8 mouse cellular contexts compared by ENCODE assay signal in the genomic region with DNA sequence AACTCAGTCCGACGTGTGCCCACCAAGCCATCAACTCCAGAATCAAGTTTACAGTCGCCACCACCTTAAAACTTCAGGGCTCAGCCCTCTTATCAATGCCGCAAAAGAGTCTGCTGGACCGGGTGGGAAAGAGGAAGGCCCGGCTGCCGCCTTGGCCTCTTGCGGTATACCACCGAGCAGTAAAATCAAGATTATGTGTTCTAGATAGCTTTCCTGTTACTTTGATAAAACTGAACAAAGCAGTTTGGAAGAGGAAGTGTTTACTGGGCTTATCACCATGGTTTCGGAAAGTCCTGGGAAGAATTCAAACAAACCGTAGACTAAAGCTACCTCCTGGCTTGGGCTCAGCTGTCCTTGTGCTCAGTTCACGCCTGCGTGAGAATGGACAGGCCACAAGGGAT. TPM values are rescaled to one million over a fixed set of nuclear protein-coding genes. Genes with fewer than 3 reads are reported as not detected.
DNase-seq lines count a peak whose midpoint lies in the region; ATAC-seq and TF ChIP-seq lines count a peak whose summit lies in the region.

No protein-coding gene starts in this region.

- peaks cover 16% of the 10 kb centered on the region for H3K79me2 ChIP-seq in MEL (ENCODE audit: control insufficient read depth, insufficient read depth, low read length, poor library complexity)

- peak overlapping the region; percentile 64 for H3K4me3 ChIP-seq in heart, embryonic 11.5 days (ENCODE audit: low read depth, low read length)
- H3K4me3 ChIP-seq in MEL (ENCODE audit: control insufficient read depth in 1 of 2, insufficient read depth in 1 of 2, low read depth in 2 of 2, low read length in 2 of 2) = peak overlapping the region; percentile 67 to 72
- H3K4me3 ChIP-seq in forebrain, postnatal 0 days (ENCODE audit: low read depth, low read length) = peak overlapping the region; percentile 79
- peak overlapping the region; percentile 70 for H3K4me3 ChIP-seq in liver, embryonic 11.5 days (ENCODE audit: low read depth, low read length)
- peak overlapping the region; percentile 66 for H3K4me3 ChIP-seq in stomach, embryonic 15.5 days (replicated peaks)

- no peak for DNase-seq in heart, postnatal 10 days
- peak; percentile 87 for DNase-seq in MEL (ENCODE audit: low read depth, low spot score)
- DNase-seq in forebrain, postnatal 0 days = no peak
- DNase-seq in liver, embryonic 11.5 days (ENCODE audit: low spot score) = no peak
- no peak for DNase-seq in layer of hippocampus, adult 9-11 months
- DNase-seq in layer of hippocampus, adult 9-10 months (ENCODE audit: low spot score) = no peak

- H3K27me3 ChIP-seq in heart, embryonic 11.5 days (ENCODE audit: control insufficient read depth, insufficient read depth, low read length) = no peaks in the 10 kb centered on the region
- H3K27me3 ChIP-seq in MEL (ENCODE audit: control insufficient read depth in 1 of 2, insufficient read depth in 2 of 2, low read length in 2 of 2) = no peaks in the 10 kb centered on the region
- H3K27me3 ChIP-seq in forebrain, postnatal 0 days (ENCODE audit: insufficient read depth, low read length) = no peaks in the 10 kb centered on the region
- no peaks in the 10 kb centered on the region for H3K27me3 ChIP-seq in liver, embryonic 11.5 days (replicated peaks; ENCODE audit: control insufficient read depth, insufficient read depth, low read length)
- H3K27me3 ChIP-seq in stomach, embryonic 15.5 days (replicated peaks) = no peaks in the 10 kb centered on the region

- no peak for ATAC-seq in heart, embryonic 11.5 days (replicated peaks; ENCODE audit: insufficient number of reproducible peaks, low FRiP score, low TSS enrichment)
- ATAC-seq in forebrain, postnatal 0 days = no peak
- ATAC-seq in liver, embryonic 11.5 days (replicated peaks; ENCODE audit: low FRiP score) = no peak
- ATAC-seq in stomach, embryonic 15.5 days (ENCODE audit: insufficient read depth, low FRiP score, low read depth) = no peak

- peak; percentile 96 to 98 for TF ChIP-seq EP300 in MEL (IDR thresholded peaks at IDR 0.05; ENCODE audit: low read depth in 1 of 2, low read length in 2 of 2)

- peak overlapping the region; percentile 87 for H3K27ac ChIP-seq in heart, embryonic 11.5 days (ENCODE audit: low read depth, low read length)
- peak overlapping the region; percentile 97 for H3K27ac ChIP-seq in MEL (ENCODE audit: control insufficient read depth, low read depth, low read length)
- peak overlapping the region; percentile 77 for H3K27ac ChIP-seq in forebrain, postnatal 0 days (ENCODE audit: low read depth, low read length)
- H3K27ac ChIP-seq in liver, embryonic 11.5 days (ENCODE audit: low read depth, low read length) = peak overlapping the region; percentile 92
- peak overlapping the region; percentile 89 for H3K27ac ChIP-seq in stomach, embryonic 15.5 days

- H3K9ac ChIP-seq in heart, embryonic 11.5 days (ENCODE audit: low read depth, low read length) = peak overlapping the region; percentile 79
- H3K9ac ChIP-seq in MEL (ENCODE audit: control insufficient read depth, low read depth, low read length, poor library complexity, severe bottlenecking) = peak overlapping the region; percentile 66
- peak overlapping the region; percentile 54 for H3K9ac ChIP-seq in forebrain, postnatal 0 days
- peak overlapping the region; percentile 75 for H3K9ac ChIP-seq in liver, embryonic 11.5 days (ENCODE audit: low read depth, low read length)
- H3K9ac ChIP-seq in stomach, embryonic 15.5 days = peak overlapping the region; percentile 49

- no peak for TF ChIP-seq CTCF in MEL (IDR thresholded peaks at IDR 0.05 in 2 of 3, conservative IDR thresholded peaks at IDR 0.05 in 1 of 3; ENCODE audit: control insufficient read depth in 1 of 3, insufficient read depth in 1 of 3, low read depth in 2 of 3, low read length in 3 of 3, poor library complexity in 1 of 3, severe bottlenecking in 1 of 3)
- no peak for TF ChIP-seq CTCF in forebrain, postnatal 0 days (IDR thresholded peaks at IDR 0.05; ENCODE audit: low read depth)

- TF ChIP-seq POLR2A in MEL (IDR thresholded peaks at IDR 0.05; ENCODE audit: control insufficient read depth in 1 of 2, insufficient read depth in 1 of 2, low read depth in 1 of 2, low read length in 2 of 2, poor library complexity in 1 of 2) = peak; percentile 5 to 38; a peak in 1 of 4 replicates

- TF ChIP-seq RAD21 in MEL (IDR thresholded peaks at IDR 0.05; ENCODE audit: low read depth, low read length) = no peak

- intact Hi-C loops in heart, postnatal 10 days (cut with DNase I) = loop anchor here (10.0 kb wide), 1 partner anchor 842 kb away; no protein-coding TSS in a partner anchor

- 3% methylated on average over 13 of the region's 13 CpGs for WGBS in heart, embryonic 11.5 days (ENCODE audit: insufficient replicate concordance)
- WGBS in forebrain, postnatal 0 days = 2% methylated on average over 13 of the region's 13 CpGs
- under 1% methylated on average over 13 of the region's 13 CpGs for WGBS in liver, embryonic 11.5 days
- WGBS in stomach, embryonic 15.5 days = under 1% methylated on average over 13 of the region's 13 CpGs

- peaks cover 14% of the 10 kb centered on the region; the same call in 1 of the 2 replicates for H3K4me1 ChIP-seq in heart, embryonic 11.5 days (ENCODE audit: control insufficient read depth, insufficient read depth, low read length)
- peaks cover 4 to 20% of the 10 kb centered on the region in 2 experiments; a peak in 3 of 4 replicates for H3K4me1 ChIP-seq in MEL (ENCODE audit: control insufficient read depth in 1 of 2, insufficient read depth in 2 of 2, low read length in 2 of 2)
- H3K4me1 ChIP-seq in forebrain, postnatal 0 days (ENCODE audit: insufficient read depth) = peaks cover 7% of the 10 kb centered on the region
- H3K4me1 ChIP-seq in liver, embryonic 11.5 days (replicated peaks; ENCODE audit: control insufficient read depth, insufficient read depth, low read length) = peaks cover 18% of the 10 kb centered on the region; the same call in 1 of the 2 replicates
- peaks cover 17% of the 10 kb centered on the region for H3K4me1 ChIP-seq in stomach, embryonic 15.5 days

- H3K36me3 ChIP-seq in heart, embryonic 11.5 days (ENCODE audit: control insufficient read depth, insufficient read depth, low read length) = no peaks in the 10 kb centered on the region
- H3K36me3 ChIP-seq in MEL (ENCODE audit: control insufficient read depth in 1 of 2, insufficient read depth in 2 of 2, low read length in 2 of 2) = peaks cover 0 to 21% of the 10 kb centered on the region in 2 experiments; a peak in 2 of 4 replicates
- no peaks in the 10 kb centered on the region for H3K36me3 ChIP-seq in forebrain, postnatal 0 days (ENCODE audit: insufficient read depth)
- H3K36me3 ChIP-seq in liver, embryonic 11.5 days (ENCODE audit: control insufficient read depth, insufficient read depth, low read length) = no peaks in the 10 kb centered on the region
- H3K36me3 ChIP-seq in stomach, embryonic 15.5 days = no peaks in the 10 kb centered on the region

- H3K4me2 ChIP-seq in heart, embryonic 11.5 days = peak overlapping the region; percentile 74
- peak overlapping the region; percentile 78 for H3K4me2 ChIP-seq in forebrain, postnatal 0 days (ENCODE audit: low read depth)
- H3K4me2 ChIP-seq in liver, embryonic 11.5 days = peak overlapping the region; percentile 70
- peak overlapping the region; percentile 70 for H3K4me2 ChIP-seq in stomach, embryonic 15.5 days

- no peaks in the 10 kb centered on the region for H3K9me3 ChIP-seq in heart, embryonic 11.5 days (replicated peaks; ENCODE audit: control insufficient read depth, low read length)
- no peaks in the 10 kb centered on the region for H3K9me3 ChIP-seq in MEL (replicated peaks; ENCODE audit: insufficient read depth, low read length)
- no peaks in the 10 kb centered on the region for H3K9me3 ChIP-seq in forebrain, postnatal 0 days (ENCODE audit: low read length)
- H3K9me3 ChIP-seq in liver, embryonic 11.5 days (ENCODE audit: control insufficient read depth, low read length) = no peaks in the 10 kb centered on the region
- no peaks in the 10 kb centered on the region for H3K9me3 ChIP-seq in stomach, embryonic 15.5 days

RNA-seq across cellular contexts. Expression of a gene that starts 0.8 kb away (rescaled TPM):
- 16.3 and 17.3 TPM in 2 replicates for polyA plus RNA-seq in heart, embryonic 11.5 days (2014; fragmentation: Nextera tagmentation; extraction: Ambion mirVana)
- 10 to 100 TPM in 1 of 2 experiments, 1 to 10 TPM in 1; 8.5 to 11.6 TPM for total RNA-seq in heart, postnatal 10 days (2021)
- 7.8 and 9.1 TPM in 2 replicates for total RNA-seq in MEL (2012; rRNA removed)
- 10 to 100 TPM in 1 of 2 experiments, not detected in 1; 10.2 TPM for polyA plus RNA-seq in MEL (2012; ENCODE audit: insufficient read depth in 1 of 2, insufficient read length in 2 of 2, low read depth in 1 of 2, low replicate concordance in 2 of 2, missing spikeins in 1 of 2)
- total RNA-seq in forebrain, postnatal 0 days (2014; rRNA removed) = 44.5 and 49.7 TPM in 2 replicates
- 28.7 and 32.1 TPM in 2 replicates for polyA plus RNA-seq in forebrain, postnatal 0 days (2015; fragmentation: Nextera tagmentation; extraction: Ambion mirVana)
- polyA plus RNA-seq in liver, embryonic 11.5 days (2014; fragmentation: Nextera tagmentation; extraction: Ambion mirVana) = 12.7 and 14.7 TPM in 2 replicates
- polyA plus RNA-seq in stomach, embryonic 15.5 days (2015; fragmentation: Nextera tagmentation; extraction: Ambion mirVana) = 17.6 and 20.1 TPM in 2 replicates

RNA-seq across cellular contexts. Expression of a gene that starts 5.4 kb away (rescaled TPM):
- polyA plus RNA-seq in heart, embryonic 11.5 days (2014; fragmentation: Nextera tagmentation; extraction: Ambion mirVana) = 43.1 and 43.6 TPM in 2 replicates
- total RNA-seq in heart, postnatal 10 days (2021) = 10 to 100 TPM; 34.1 to 49.8 TPM
- 35.4 and 40.8 TPM in 2 replicates for total RNA-seq in MEL (2012; rRNA removed)
- 10 to 100 TPM in 1 of 2 experiments, not detected in 1; 51.5 TPM for polyA plus RNA-seq in MEL (2012; ENCODE audit: insufficient read depth in 1 of 2, insufficient read length in 2 of 2, low read depth in 1 of 2, low replicate concordance in 2 of 2, missing spikeins in 1 of 2)
- total RNA-seq in forebrain, postnatal 0 days (2014; rRNA removed) = 13.4 and 16.5 TPM in 2 replicates
- 23.7 and 25.0 TPM in 2 replicates for polyA plus RNA-seq in forebrain, postnatal 0 days (2015; fragmentation: Nextera tagmentation; extraction: Ambion mirVana)
- polyA plus RNA-seq in liver, embryonic 11.5 days (2014; fragmentation: Nextera tagmentation; extraction: Ambion mirVana) = 58.6 and 58.8 TPM in 2 replicates
- polyA plus RNA-seq in stomach, embryonic 15.5 days (2015; fragmentation: Nextera tagmentation; extraction: Ambion mirVana) = 37.4 and 41.8 TPM in 2 replicates

RNA-seq across cellular contexts. Expression of a gene that starts 31.8 kb away (rescaled TPM):
- 84.3 and 87.9 TPM in 2 replicates for polyA plus RNA-seq in heart, embryonic 11.5 days (2014; fragmentation: Nextera tagmentation; extraction: Ambion mirVana)
- total RNA-seq in heart, postnatal 10 days (2021) = 10 to 100 TPM; 43.0 to 47.7 TPM
- total RNA-seq in MEL (2012; rRNA removed) = 27.3 and 43.0 TPM in 2 replicates
- polyA plus RNA-seq in MEL (2012; ENCODE audit: insufficient read depth in 1 of 2, insufficient read length in 2 of 2, low read depth in 1 of 2, low replicate concordance in 2 of 2, missing spikeins in 1 of 2) = 10 to 100 TPM in 1 of 2 experiments, not detected in 1; 76.4 TPM
- total RNA-seq in forebrain, postnatal 0 days (2014; rRNA removed) = 13.5 and 18.2 TPM in 2 replicates
- polyA plus RNA-seq in forebrain, postnatal 0 days (2015; fragmentation: Nextera tagmentation; extraction: Ambion mirVana) = 22.9 and 25.6 TPM in 2 replicates
- 128 and 139 TPM in 2 replicates for polyA plus RNA-seq in liver, embryonic 11.5 days (2014; fragmentation: Nextera tagmentation; extraction: Ambion mirVana)
- polyA plus RNA-seq in stomach, embryonic 15.5 days (2015; fragmentation: Nextera tagmentation; extraction: Ambion mirVana) = 79.2 and 84.2 TPM in 2 replicates
